Mouse (Mus musculus): ENCODE data around the gene Prss44.

- TF ChIP-seq POLR2AphosphoS2 (IDR thresholded peaks at IDR 0.05; ENCODE audit: insufficient read length, low read depth) (no peak), POLR2A (IDR thresholded peaks at IDR 0.05; ENCODE audit: insufficient read length, low read depth) (no peak), TCF12 (IDR thresholded peaks at IDR 0.05; ENCODE audit: insufficient read depth, poor library complexity, severe bottlenecking) (no peak), MYOD1 (IDR thresholded peaks at IDR 0.05; ENCODE audit: control insufficient read depth in 1 of 3, insufficient read length in 2 of 3, low read depth in 2 of 3) (no peak), USF1 (IDR thresholded peaks at IDR 0.05; ENCODE audit: low read depth) (no peak), MAX (IDR thresholded peaks at IDR 0.05; ENCODE audit: low read depth) (no peak), MYOG (IDR thresholded peaks at IDR 0.05; ENCODE audit: control insufficient read depth in 1 of 3, insufficient read depth in 1 of 3, insufficient read length in 2 of 3, low read depth in 2 of 3) (no peak)
Observed at GRCm38 (mm10) chr9:110834961-110835360, 21.2 kb downstream of the Prss44 start.
